Mouse (Mus musculus) WW6 (cell line): Measurements from ENCODE around the gene Mrap.

Experiments
- DNase-seq: peaks from one replicate; pipeline ENCODE4 v3.0.0-alpha.2; 2013; ENCODE audit warnings: low read depth, low spot score

Gene Mrap

GRCm38 (mm10) chr16:90753386-90753941 is 15.5 kb downstream of the Mrap start:
- no peak for DNase-seq

- no peak for DNase-seq
These were observed 21.3 kb downstream of the Mrap start for GRCm38 (mm10) chr16:90759335-90759734.

- no peak for DNase-seq
These were observed 22.5 kb downstream of the Mrap start for GRCm38 (mm10) chr16:90760515-90760914.

- no peak for DNase-seq
These were observed 27.3 kb downstream of the Mrap start for GRCm38 (mm10) chr16:90765195-90765877.

GRCm38 (mm10) chr16:90766919-90767454 is 29.0 kb downstream of the Mrap start:
- no peak for DNase-seq

GRCm38 (mm10) chr16:90774216-90774615 is 36.2 kb downstream of the Mrap start:
- no peak for DNase-seq

DNA sequence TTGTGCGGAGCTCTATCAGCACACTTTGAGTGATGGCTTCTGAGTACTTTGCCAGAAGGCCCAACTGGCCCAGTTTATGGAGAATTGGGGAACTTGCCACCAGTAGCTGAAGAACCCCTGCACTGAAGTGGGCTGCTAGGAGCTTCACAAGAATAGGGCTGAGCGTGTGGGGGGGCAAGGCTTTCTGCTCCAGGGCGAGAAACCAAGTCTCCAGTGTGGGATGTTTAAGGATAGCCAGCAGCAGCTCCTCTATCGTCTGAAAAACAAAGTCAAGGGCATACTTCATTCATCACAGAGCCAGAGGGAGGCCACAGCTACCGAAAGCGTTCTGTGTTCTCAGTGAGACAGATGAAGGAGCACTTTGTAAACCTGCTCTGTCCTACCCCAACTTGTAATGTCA is 36.6 kb downstream of the Mrap start:
- DNase-seq = no peak

DNA sequence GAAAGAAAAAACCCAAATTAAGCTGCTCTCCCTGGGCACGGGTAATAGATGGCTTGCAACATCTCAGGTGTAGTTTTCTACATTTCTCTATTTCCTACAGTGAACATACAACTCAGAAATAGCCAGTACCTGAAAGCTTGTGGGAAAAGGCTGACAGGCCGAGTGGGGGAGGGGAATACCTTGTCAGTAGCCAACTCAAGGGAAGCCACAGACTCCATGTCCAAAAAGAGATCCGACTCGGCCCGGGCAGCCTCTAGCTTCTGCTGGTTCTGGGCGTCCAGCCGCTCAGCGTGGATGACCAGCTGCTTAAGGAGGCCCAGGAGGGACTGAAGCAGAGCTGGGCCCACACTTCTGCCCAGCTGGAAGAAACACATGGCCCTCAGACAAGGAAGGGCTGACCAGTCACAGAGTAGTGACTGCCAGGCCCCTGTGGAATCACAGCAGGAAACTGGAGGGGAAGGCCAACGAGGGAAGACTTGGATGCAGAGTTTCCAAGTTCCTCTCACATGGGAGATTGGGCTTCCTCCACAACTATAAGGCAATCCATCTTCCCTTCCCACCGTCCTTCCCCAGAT is 38.0 kb downstream of the Mrap start:
- no peak for DNase-seq

GRCm38 (mm10) chr16:90779783-90780182 is 41.8 kb downstream of the Mrap start:
- DNase-seq = no peak

DNA sequence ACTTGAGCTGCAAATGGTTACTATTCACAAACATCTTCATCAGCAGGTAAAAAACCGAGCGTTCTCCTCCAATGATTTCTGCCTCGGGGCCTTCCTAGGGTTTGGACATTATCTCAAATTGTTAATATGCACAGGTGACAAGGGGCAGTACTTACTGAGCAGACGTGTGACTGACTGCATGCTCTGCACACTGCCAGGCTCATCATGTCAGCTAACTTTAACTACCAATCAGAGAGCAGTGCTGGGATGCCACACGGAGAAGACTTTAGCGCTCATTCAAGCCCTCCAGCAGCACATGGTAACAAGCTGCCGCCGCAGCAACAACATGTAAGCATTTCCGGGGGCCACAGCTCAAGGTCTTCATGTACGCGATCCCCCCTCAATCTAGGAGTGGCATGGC is 45.3 kb downstream of the Mrap start:
- DNase-seq = no peak

- DNase-seq = no peak
These were observed 47.2 kb downstream of the Mrap start for GRCm38 (mm10) chr16:90785257-90785656.

DNA sequence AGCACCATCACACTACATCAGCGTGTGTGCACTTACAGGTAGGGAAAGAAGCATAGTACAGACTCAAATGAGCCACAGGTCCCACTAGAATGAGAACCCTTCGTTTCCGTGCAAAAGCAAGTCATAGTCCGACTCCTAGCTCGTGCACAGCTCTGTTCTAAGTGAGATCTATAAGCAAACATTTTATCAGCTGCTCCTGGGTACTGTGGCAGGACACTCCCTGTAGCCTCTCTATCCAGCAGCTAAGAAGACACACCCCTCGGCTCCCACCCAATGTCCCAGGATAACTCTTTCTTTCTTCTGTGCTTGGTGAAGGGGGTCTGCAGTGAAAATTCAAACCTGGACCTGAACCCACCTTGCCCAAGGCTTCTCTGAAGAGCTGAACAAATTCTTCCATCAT is 50.6 kb downstream of the Mrap start:
- no peak for DNase-seq

GRCm38 (mm10) chr16:90790946-90791345 is 52.9 kb downstream of the Mrap start:
- no peak for DNase-seq

GRCm38 (mm10) chr16:90792066-90792465 is 54.1 kb downstream of the Mrap start:
- no peak for DNase-seq

DNA sequence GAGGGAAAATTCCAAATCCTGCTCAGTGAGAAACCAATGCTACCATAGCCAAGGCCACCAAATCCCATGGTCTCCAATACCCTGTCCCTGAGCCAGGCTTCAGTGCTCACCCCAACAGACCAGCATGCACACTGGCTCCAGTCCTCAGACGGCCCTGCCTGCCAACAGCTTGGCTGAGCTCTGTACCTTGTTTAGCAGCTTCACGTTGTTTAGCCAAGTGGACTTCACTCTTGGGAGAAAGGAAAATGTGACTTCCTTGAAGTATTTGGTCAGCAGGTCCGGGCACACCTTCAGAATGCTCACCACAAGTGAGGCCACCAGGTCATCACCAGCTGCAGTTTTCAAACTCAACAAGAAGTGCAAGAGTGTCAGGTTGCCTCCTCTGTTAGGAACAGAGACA is 54.5 kb downstream of the Mrap start:
- no peak for DNase-seq

DNA sequence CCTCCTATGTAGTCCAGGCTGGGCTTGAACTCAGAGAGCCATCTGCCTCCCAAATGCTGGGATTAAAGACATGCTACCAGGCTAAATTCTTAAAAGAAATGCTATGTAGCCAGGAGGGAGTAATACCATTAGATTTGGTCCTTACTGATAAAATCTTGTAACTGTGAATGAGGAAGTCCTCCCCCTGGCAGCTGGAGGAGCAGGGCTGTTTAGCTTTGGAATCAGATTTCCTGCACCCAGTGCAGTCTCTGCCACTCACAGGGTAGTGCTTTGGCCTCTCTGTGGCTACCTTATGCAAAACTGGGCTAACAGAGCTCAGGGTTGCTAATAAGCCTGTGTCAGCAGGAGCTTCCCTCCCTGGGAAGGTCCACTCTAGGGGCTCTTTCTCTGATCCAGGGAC is 56.7 kb downstream of the Mrap start:
- no peak for DNase-seq

- no peak for DNase-seq
These were observed 60.4 kb downstream of the Mrap start for GRCm38 (mm10) chr16:90798446-90798845.

DNA sequence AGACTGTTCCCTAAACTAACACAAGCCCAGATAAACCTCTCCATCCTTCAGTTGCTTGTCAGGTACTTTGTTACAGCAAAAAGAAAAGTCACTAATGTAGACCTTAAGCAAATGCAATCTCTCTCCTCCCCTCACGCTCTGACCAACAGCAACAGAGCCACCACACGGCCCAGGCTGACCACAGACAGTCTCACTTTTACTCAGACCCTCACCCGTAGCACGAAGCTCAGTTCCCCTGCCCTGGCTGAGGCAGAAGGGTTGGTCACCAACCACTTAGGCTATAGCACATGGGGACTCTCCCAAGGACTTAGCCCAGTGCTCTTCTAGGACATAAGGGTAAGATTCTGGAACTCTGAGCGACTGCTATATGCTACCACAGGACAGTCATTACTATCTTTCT is 60.8 kb downstream of the Mrap start:
- no peak for DNase-seq
